Mouse (Mus musculus) frontal cortex, adult (tissue): ENCODE measurements around the gene Itfg2.

Experiments
- ATAC-seq: cut with Nextera tagmentation; 2 replicates; pipeline ENCODE4 v1.9.2; 2017; ENCODE audit warnings: mild to moderate bottlenecking, moderate library complexity, mixed read lengths; ENCODE audit not compliant: low TSS enrichment

Itfg2 gene

DNA sequence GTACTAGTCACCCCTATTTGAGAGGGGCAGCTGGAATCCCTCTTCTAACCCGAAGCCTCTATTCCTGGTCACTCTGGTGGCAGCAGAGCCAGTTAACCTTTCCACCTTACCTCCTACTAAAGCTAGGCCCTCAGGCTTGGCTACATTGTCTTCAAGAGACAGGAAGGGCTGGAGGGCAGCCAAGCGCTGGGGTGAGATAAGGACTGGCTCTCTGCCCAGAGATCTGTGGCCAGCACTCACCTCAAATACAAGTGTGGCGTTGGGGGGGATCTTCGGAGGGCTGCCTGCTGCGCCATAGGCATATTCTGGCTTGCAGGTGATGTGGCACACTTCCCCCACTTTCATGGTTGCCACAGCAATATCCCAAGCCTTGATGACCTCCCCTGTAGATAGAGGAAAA is 10.7 kb upstream of the Itfg2 start:
- ATAC-seq: no peak

DNA sequence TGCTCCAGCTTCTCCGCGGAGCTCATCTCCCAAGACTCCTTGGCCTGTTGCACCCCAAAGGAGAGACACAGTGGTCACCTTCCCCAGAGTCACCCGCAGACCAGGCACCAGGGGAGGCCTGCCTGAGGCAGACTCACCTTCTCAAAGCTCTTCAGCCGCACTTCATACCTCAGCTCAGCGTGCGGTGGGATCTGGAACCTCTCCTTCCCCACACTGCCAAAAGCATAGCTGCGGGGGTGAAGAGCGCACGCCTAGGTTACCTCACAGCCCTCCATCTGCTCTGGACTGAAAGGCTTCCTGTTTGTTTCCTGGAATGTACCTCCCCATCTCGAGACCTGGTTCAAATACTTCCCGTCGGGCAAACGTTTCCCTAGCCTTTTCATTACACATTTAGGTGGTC is 8.8 kb upstream of the Itfg2 start:
- no peak for ATAC-seq

DNA sequence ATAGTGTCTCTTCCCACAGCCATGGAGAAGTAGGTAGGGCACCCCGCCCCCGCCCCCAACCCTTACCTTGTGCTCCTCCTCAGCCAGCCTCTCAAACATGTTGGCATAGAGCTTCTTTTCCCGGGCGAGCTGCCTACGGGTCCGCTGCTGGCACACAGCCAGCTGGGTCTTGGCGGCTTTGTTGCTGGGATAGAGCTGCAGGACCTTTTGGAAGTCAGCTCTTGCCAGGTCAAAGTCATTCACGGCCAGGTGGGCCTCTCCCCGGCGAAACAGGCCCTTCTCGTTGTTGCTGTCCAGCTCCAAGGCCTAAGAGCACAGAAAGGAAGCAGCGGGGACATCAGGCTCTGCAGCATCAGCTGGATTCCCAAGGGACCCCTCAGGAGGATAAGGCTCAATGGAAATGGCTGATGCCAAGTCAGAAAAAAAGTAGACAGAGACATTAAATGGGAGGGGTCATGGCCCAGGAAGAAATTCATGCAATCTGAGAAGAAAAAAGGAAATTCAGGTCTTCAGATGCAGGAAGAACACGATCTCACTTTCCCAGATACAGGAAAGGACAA is 7.7 kb upstream of the Itfg2 start:
- no peak for ATAC-seq

DNA sequence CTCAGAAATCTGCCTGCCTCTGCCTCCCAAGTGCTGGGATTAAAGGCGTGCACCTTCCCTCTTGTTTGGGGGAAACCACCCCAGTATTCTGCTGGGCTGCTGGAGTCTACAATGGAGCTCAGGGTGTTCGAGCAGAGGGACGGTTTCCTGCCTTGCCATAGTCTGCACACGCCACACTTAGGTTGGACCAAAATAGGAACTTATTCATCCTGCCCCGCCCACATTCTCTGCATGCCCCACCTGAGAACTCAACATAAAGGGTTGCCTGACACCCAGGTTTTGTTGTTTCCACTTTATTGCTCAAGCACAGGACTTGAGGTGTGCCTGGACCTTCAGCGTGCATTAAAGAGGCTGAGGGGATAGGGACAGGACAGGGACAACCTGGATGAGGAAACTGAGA is 5.1 kb upstream of the Itfg2 start:
- no peak for ATAC-seq

DNA sequence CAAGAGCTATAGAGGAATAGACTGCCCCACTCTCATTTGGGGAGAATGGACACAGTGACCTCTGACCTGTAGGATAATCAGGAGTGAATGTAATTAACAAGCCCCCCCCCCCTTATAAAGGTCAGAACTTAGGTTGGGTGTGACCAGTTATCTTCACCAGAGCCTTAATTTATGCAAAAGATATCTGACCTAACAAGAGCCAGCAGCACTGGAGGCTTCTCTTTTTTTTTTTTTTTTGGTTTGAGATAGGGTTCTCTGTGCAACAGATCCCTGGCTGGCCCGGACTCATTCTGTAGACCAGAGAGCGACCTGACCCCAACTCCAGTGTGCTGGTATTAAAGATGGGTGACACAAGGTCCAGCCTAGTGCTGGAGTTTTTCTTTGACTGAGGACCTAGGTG is 4.6 kb upstream of the Itfg2 start:
- no peak for ATAC-seq

DNA sequence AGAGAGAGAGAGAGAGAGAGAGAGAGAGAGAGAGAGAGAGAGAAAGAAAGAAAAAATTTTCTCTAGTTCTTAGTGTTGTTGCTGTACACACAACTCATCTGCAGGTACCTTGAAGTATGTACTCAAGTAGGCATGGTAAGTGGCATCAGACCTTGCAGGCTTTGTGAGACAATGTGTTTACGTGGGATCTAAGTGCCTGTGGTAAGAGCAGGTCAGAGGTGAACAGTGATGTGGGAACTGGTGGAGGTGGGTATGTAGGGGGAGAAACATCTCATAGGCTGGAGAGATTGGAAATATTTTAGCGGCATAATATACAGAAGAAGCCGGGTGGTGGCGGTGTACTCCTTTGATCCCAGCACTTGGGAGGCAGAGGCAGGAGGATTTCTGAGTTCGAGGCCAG is 2.8 kb upstream of the Itfg2 start:
- no peak for ATAC-seq

DNA sequence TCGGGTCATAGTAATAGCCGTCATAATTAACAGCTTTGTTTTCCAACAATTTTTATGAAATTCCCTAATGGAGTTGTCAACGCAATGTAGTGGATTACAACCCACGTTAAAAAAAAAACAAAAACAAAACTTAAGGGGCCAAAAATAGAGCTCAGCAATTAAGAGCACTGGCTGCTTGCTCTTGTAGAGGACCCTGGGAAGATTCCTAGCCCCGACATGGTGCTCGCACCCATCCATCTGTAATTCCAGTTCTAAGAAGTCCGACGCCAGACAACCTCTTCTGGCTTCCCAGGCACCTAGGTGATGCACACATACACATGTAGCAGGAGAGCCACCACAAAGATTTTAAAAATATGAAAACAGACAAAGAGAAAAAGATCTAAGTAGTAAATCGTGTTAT is 315 bp upstream of the Itfg2 start:
- ATAC-seq: no peak

DNA sequence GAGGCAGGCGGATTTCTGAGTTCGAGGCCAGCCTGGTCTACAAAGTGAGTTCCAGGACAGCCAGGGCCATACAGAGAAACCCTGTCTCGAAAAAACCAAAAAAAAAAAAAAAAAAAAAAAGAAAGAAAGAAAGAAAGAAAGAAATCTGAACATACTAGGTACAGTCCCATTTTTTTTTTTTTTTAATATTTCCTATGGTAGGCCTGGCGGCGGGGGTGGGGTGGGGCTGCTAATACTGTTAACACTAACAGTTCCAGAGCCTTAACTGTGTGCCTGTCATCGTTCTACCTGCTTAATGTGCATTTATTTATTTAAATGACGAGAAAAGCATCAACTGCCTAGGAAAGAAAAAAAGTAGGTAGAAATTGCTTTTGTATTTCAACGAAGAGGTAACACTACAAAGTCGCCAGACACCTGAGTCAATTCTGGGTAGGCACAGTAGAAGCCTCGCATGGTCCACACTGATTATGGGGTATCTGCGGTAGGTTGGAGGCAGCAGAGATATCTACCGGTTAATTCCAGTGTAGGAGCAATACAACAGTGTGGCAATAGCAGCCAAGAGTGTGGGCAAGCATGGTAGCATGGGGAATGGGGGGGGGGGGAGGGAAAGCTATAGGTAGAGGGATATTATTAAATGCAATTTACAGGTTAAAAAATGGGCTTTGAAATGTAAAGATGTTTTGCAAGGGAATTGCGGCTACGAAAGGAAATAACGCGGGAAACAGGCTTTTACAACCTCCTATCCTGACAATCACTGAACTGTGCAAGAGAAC is 1.0 kb downstream of the Itfg2 start:
- no peak for ATAC-seq

DNA sequence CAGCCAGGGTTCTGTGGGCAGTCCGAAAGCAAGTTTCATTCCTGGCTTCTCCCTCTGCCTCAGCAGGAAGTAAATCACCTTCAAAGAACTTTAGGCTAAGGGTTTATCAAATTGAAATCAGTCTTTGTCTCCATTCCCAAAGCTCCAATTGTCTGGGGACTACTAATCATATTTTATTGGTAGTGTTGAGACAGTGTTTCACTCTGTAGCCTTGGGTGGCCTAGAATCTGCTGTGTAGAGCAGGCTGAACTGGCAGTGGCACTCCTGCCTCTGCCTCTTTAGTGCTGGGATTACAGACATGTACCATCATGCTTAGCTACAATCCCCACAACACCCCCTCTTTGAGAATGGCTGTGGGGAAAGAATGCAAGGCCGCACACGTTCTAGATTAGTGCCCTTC is 3.3 kb downstream of the Itfg2 start:
- no peak for ATAC-seq

DNA sequence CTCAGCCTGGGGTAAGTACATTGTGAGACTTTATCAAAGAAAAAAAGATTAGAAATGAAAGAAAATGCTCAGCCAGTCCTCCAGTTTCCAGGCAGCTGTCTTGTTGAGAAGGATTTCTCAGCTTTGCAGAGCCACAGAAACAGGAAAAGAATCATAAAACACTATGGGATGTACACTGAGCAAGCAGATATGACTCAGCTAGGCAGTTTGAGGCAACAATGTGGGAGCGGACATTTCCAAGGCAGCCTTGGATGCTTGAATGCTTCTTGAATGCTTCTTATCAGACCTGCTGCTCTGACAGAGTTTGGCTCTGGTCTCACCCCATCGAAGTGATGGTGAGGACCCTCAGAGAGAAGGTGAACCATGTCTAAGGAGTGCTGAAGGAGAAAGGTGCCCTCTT is 3.7 kb downstream of the Itfg2 start:
- peak; percentile 74 for ATAC-seq

DNA sequence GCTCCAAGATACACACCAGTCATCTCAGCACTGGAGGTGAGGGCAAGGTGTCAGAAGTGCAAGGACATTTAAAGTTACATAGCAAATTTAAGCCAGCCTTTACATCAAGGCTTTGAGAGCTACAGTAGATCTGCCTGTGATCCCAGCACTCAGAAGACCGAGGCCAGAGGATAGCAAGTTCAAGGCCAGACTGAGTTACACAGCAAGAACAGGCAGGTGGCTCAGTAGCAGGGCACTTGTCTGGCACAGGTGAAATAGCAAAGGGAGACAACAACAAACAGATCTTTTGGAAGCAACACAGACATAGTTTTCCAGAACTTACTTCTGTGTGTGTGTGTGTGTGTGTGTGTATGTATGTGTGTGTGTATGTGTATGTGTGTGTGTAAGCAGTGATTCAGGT is 6.7 kb downstream of the Itfg2 start:
- no peak for ATAC-seq

DNA sequence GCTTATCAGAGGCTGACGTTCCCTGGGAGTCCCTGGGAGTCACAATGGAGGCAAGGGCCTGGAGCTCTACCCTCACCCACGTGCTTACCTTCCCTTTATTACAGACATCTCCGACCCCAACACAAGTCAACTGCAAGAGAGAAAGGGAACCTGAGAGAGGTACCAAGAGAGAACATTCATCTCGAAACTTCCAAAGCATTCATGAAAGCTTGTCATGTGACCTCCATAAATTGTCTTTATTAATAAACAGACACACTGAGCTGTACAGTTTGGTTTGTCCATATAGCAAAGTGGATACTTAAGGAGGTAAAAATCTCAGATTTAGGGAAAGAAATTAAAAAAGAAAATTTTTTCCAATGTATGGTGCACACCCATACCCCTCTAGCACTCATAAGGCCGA is 8.6 kb downstream of the Itfg2 start:
- ATAC-seq: no peak

DNA sequence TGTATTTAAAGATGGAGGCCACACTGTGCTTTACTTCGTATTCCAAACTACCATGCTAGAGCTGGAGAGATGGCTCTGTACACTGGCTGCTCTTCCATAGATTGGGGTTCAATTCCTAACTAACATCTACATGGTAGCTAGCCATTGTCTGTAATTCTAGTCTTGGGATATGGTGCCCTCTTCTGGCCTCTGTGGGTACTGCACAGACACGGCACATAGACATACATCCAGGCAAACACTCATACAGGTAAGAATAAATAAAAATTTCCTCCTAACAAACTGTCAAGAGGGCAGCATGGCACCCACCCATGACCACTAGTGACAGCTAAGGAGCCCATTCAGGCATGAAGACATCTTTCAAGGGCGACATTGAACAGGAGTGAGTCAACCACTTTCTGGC is 13.6 kb downstream of the Itfg2 start:
- peak; percentile 73 for ATAC-seq

DNA sequence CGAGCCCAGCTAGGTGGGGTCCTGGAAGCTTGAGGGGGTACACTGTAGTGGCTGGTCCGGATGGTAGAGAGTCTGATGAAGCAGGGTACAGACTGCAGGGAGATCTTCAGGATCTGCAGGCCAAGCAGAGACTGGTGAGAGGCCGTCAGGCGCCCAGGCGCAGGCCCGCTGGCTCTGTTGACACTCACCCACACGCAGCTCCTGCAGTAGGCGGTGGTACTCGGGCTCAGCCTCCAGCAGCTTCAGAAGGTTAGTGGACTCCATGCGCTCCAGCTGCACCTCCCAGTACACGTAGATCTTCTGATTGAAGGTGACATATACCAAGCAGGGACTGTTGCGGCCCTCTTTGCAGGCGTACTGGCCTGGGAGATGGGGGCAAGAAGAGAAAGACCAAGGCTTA is 14.4 kb downstream of the Itfg2 start:
- peak; percentile 77 for ATAC-seq

DNA sequence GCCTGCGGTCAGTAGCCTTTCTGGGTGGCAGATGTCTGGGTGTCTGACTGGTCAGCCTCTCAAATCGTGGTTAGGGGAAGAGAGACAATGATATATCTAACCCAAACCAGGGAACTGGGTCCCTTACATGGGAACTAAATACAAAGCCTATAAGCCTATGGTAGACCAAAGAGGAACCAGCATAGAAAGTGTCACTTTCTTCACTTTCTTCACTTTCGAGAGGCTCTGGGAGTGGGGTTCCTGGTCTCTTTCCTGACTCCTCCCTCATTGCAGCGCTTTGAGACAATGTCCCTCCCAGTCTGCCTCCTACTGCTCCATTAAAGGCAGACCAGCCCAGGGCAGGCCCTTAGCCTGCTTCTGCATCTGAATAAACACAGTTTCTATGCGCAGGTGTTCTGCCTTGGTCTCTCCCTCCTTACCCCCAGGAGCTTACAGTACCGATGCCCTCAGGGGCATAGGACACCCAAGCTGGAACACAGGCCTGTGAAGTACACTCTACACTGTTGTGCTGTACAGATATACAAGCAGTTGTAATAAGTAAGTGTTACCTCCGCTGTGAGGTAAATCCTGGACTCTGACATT is 16.1 kb downstream of the Itfg2 start:
- no peak for ATAC-seq

DNA sequence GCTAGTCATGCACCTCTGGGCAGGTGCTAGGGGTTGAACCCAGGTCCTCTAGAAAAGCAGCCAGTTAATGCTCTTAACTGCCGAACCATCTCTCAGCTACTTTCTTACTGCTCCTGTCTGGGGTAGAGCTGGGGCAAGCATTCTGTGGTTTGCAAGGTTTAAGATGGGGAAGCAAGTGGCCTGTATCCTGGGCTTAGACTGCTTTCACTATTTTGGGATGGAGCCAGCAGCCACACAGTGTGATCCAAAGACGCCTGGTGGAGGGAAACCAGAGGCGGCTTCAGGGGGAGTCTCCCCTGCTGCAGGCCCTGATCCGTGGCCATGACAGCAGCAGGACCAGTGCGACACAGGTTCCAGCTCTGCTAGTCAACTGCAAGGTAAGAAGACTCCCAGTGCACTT is 20.0 kb downstream of the Itfg2 start:
- ATAC-seq: no peak

DNA sequence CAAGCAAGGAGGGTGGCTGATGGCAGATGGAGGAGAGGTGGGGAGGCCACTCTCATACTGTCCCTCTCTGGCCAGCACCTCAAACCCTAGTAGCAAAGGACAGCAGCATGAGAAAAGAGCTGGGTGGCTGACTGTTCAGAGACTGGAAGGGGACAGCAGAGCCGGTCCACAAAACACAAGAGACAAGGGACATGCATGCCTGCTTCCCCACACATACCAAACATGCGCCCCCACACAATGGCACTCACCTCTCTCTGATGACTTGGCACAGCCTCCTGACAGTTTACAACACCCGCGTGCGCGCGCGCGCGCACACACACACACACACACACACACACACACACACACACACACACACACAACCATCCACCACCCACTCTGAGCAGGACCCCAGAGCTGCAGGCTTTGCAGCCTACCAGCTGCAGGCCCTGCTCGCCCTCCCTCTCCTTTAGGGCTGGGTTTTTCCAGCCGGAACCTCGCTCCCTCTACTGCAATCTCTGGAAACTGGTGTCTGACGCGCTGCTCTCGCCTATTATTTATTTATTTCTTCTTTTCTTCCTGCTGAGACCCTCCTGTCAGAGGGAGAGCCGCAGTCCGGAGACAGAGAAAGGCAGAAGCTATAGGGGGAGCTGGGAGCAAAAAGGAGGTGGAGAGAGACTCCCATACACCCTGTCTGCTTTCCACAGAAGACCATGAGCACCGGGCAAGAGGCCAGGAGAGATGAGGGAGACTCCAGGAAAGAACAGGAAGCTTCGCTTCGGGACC is 25.1 kb downstream of the Itfg2 start:
- ATAC-seq: peak; percentile 75

DNA sequence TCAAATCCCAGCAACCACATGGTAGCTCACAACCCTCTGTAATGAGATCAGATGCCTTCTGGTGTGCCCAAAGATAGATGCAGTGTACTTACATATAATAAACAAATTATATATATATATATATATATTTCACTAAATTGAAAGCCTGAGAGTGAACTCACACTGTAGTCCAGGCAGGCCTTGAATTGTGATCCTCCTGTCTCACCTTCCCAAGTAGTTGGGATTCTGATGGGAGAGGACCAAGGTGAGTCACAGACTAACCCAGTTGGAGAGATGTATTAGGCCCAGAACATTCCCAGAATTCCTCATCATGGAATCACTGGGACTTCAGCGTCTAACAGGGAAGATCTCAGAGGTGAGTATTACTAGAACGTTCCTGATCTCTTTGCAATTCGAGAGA is 25.7 kb downstream of the Itfg2 start, which contains the start of gene Nrip2:
Gene Nrip2 (plus strand): TSS at position 301 of the 400 bp plus-strand sequence.
- ATAC-seq: no peak

DNA sequence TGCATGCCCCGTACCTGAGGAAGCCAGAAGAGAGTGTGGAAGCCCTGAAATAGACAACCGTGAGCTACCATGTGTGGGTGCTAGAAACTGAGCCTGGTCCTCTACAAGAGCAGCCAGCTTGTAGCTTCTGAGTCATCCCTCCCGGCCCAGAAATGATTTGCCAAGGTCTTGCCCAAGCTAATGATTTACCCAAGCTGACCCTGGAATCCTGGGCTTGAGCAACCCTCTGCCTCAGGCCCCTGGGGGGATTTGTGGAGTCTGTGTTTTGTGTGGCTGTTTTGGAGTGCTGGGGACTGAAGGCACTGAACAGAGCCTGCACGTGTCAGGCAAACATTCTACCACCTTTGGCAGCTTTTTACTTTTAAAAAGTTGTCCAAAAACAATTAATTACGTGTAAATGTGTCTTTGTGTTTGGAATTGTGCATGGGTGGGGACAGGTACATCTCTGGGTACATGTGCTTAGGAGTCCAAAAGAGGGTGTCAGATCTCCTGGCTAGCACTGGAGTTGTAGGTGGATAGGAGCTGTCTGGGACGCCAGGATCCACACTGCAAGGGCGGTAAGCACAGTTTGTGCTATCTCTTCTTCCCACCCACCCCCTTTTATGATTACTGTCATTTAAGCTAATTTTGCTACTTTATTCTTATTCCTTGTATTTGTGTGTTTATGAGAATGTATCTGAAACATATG is 27.0 kb downstream of the Itfg2 start:
- no peak for ATAC-seq

DNA sequence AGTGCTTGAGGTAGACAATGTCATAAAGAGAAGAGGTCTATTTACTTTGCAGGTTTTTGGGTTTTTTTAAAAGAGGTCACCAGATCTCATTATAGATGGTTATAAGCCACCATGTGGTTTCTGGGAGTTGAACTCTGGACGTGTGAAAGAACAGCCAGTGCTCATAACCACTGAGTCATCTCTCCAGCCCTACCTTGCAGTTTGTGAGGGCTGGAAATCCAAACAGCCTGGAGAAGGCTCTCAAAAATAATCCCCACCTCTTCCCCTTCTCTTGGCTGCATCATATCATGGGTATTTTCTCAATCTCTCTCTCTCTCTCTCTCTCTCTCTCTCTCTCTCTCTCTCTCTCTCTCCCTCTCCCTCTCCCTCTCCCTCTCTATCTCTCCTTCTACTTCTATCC is 34.0 kb downstream of the Itfg2 start:
- no peak for ATAC-seq

DNA sequence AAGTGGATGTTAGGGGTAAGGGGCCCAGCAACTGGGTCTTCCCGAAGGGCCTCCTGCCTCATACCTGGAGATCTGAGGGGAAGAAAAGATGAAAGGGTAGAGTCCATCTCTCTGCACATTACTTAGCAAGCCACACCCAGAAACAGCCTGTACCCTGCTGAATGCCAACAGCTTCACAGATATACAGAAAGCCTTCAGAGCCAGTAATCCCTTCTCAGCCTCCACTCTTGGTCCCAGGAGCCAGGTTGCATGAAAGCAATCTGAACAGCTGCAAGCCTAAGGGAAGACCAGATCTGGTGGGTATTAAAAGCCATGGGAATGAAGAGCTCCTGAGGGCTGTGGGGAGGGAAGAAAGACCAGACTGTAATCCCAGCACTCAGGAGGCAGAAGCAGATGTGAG is 35.5 kb downstream of the Itfg2 start:
- no peak for ATAC-seq

DNA sequence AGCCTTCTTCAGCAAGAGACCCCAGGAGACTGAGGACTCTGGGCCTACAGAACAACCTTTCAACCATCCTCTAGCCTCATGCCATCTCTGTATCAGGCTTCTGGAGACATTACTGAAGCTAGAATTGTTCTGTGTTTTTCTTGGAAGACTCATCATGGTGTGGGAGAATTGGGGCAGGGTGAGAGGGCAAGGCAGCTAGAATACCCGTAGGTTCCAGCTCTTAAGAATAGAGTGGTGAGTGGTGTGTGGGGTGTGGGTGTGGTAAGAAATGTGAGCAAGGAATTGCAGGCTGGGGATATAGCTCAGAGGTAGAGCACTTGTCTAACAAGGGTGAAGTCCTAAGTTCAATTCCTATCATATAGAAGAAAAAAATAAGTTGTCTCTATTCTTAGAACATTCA is 39.7 kb downstream of the Itfg2 start:
- ATAC-seq: no peak
